Mouse (Mus musculus) kidney, postnatal 0 days (tissue): ENCODE results near the gene Gm21976. TPM values are rescaled to one million over a fixed set of nuclear protein-coding genes. Genes with fewer than 3 reads are reported as not detected.

Source experiments
- ATAC-seq: fragments of 200-750 bp; cut with Nextera tagmentation; replicated peaks from 2 replicates; pipeline ENCODE4 v1.8.0; 2017; ENCODE audit warnings: low read depth, moderate number of reproducible peaks, moderate TSS enrichment, moderate library complexity; ENCODE audit not compliant: low FRiP score
- DNase-seq: peaks from one replicate; pipeline ENCODE4 v3.0.0-alpha.2; 2016; ENCODE audit warnings: low spot score
- H3K27ac ChIP-seq: fragments of 300-500 bp; sonication (generic); 2 replicates; pipeline ENCODE4 v1.5.1; 2014; ENCODE audit warnings: mild to moderate bottlenecking
- H3K27me3 ChIP-seq: fragments of 300-500 bp; sonication (generic); 2 replicates; pipeline ENCODE4 v1.6.1; 2014; ENCODE audit warnings: low read length, mixed read lengths; ENCODE audit not compliant: insufficient read depth
- H3K36me3 ChIP-seq: fragments of 300-500 bp; sonication (generic); 2 replicates; pipeline ENCODE4 v1.6.1; 2014; ENCODE audit warnings: low read length, mixed read lengths; ENCODE audit not compliant: insufficient read depth
- H3K4me1 ChIP-seq: fragments of 300-500 bp; sonication (generic); replicated peaks from 2 replicates; pipeline ENCODE4 v1.6.1; 2014; ENCODE audit warnings: antibody characterized with exemption, low read length, mixed read lengths; ENCODE audit not compliant: insufficient read depth
- H3K4me2 ChIP-seq: fragments of 300-500 bp; sonication (generic); 2 replicates; pipeline ENCODE4 v1.6.1; 2014; ENCODE audit warnings: mild to moderate bottlenecking, low read length, moderate library complexity, mixed read lengths
- H3K4me3 ChIP-seq: fragments of 300-500 bp; sonication (generic); replicated peaks from 2 replicates; pipeline ENCODE4 v1.5.1; 2014; ENCODE audit warnings: low read depth, low read length
- H3K9ac ChIP-seq: fragments of 300-500 bp; sonication (generic); 2 replicates; pipeline ENCODE4 v1.6.1; 2014; ENCODE audit warnings: low read depth, low read length
- H3K9me3 ChIP-seq: fragments of 300-500 bp; sonication (generic); replicated peaks from 2 replicates; pipeline ENCODE4 v1.6.1; 2016; ENCODE audit warnings: low read length, inconsistent platforms, mixed read lengths
- CTCF ChIP-seq: IDR thresholded peaks from 2 replicates; pipeline ENCODE4 v1.5.1; 2016; ENCODE audit warnings: antibody characterized with exemption, low read depth, mild to moderate bottlenecking, moderate library complexity
- WGBS: fragments of 180-500 bp; shearing (Covaris S2); extraction: QIAGEN DNeasy Blood & Tissue Kit; methylation state at CpG from one replicate; pipeline ENCODE4 v1.1.7; 2014; 5-methylcytosine and 5-hydroxymethylcytosine counted together
- polyA plus RNA-seq: library from polyadenylated mRNA; unstranded; fragments of >200 nt; fragmentation: Nextera tagmentation; extraction: Ambion mirVana; gene quantifications from 2 replicates; pipeline ENCODE4 v1.2.1, GENCODE M21; 2015

Gene Gm21976
- polyA plus RNA-seq, 1 experiment from 2014 or later, result not detected

- H3K4me3 ChIP-seq, result no peak overlapping the region
- no peaks in the 10 kb centered on the region for H3K4me1 ChIP-seq
- ATAC-seq (no peak), DNase-seq (no peak)
- WGBS, result 80% methylated on average over 5 of the region's 5 CpGs
- no peak overlapping the region for H3K9ac ChIP-seq
- TF ChIP-seq CTCF, result no peak
- peaks cover 41% of the 10 kb centered on the region for H3K36me3 ChIP-seq
- H3K27me3 ChIP-seq, result no peaks in the 10 kb centered on the region
- H3K9me3 ChIP-seq, result no peaks in the 10 kb centered on the region
- no peak overlapping the region for H3K4me2 ChIP-seq
- no peak overlapping the region for H3K27ac ChIP-seq
Measured at GRCm38 (mm10) chr13:98308004-98308403, 28.3 kb downstream of the Gm21976 start.

GRCm38 (mm10) chr13:98308724-98309123, 29.0 kb downstream of the Gm21976 start:
- DNase-seq, result no peak
- peaks cover 44% of the 10 kb centered on the region for H3K36me3 ChIP-seq
- H3K27me3 ChIP-seq, result no peaks in the 10 kb centered on the region
- no peaks in the 10 kb centered on the region for H3K9me3 ChIP-seq
- no peak overlapping the region for H3K27ac ChIP-seq
- no peak for ATAC-seq
- no peak for TF ChIP-seq CTCF
- WGBS, result 77% methylated on average over 4 of the region's 4 CpGs
- no peak overlapping the region for H3K4me3 ChIP-seq
- no peak overlapping the region for H3K4me2 ChIP-seq
- H3K9ac ChIP-seq, result no peak overlapping the region
- H3K4me1 ChIP-seq, result no peaks in the 10 kb centered on the region

GRCm38 (mm10) chr13:98311597-98311996, 31.9 kb downstream of the Gm21976 start:
- ATAC-seq (no peak), DNase-seq (no peak)
- no peak overlapping the region for H3K9ac ChIP-seq
- TF ChIP-seq CTCF, result no peak
- peaks cover 7% of the 10 kb centered on the region; the same call in 1 of the 2 replicates for H3K4me1 ChIP-seq
- no peaks in the 10 kb centered on the region for H3K27me3 ChIP-seq
- 91% methylated on average over 5 of the region's 5 CpGs for WGBS
- H3K36me3 ChIP-seq, result peaks cover 44% of the 10 kb centered on the region
- no peak overlapping the region for H3K27ac ChIP-seq
- no peaks in the 10 kb centered on the region for H3K9me3 ChIP-seq
- H3K4me2 ChIP-seq, result no peak overlapping the region
- H3K4me3 ChIP-seq, result no peak overlapping the region

GRCm38 (mm10) chr13:98313631-98314030, 33.9 kb downstream of the Gm21976 start:
- ATAC-seq, result no peak
- Histone ChIP-seq H3K9me3 (no peaks in the 10 kb centered on the region), H3K4me2 (no peak overlapping the region), H3K4me1 (peaks cover 7% of the 10 kb centered on the region; the same call in 1 of the 2 replicates), H3K27ac (no peak overlapping the region), H3K9ac (no peak overlapping the region), H3K36me3 (peaks cover 40% of the 10 kb centered on the region), H3K4me3 (no peak overlapping the region), H3K27me3 (no peaks in the 10 kb centered on the region)
- 71% methylated on average over 7 of the region's 7 CpGs for WGBS
- no peak for TF ChIP-seq CTCF
- DNase-seq, result no peak

- Histone ChIP-seq H3K4me3 (peak overlapping the region; percentile 73; the same call in 1 of the 2 replicates), H3K9ac (no peak overlapping the region), H3K9me3 (no peaks in the 10 kb centered on the region), H3K36me3 (peaks cover 29% of the 10 kb centered on the region), H3K4me2 (peak overlapping the region; percentile 67), H3K27me3 (no peaks in the 10 kb centered on the region), H3K27ac (no peak overlapping the region), H3K4me1 (peaks cover 7% of the 10 kb centered on the region; the same call in 1 of the 2 replicates)
- TF ChIP-seq CTCF, result no peak
- ATAC-seq (no peak), DNase-seq (no peak)
- 35% methylated on average over 4 of the region's 4 CpGs for WGBS
Measured at GRCm38 (mm10) chr13:98315124-98315523, 35.4 kb downstream of the Gm21976 start.

- H3K27ac ChIP-seq, result peak overlapping the region; percentile 92
- H3K4me3 ChIP-seq, result peak overlapping the region; percentile 73
- H3K4me1 ChIP-seq, result peaks cover 7% of the 10 kb centered on the region; the same call in 1 of the 2 replicates
- H3K4me2 ChIP-seq, result peak overlapping the region; percentile 67
- H3K9me3 ChIP-seq, result no peaks in the 10 kb centered on the region
- no peaks in the 10 kb centered on the region for H3K27me3 ChIP-seq
- no peak for TF ChIP-seq CTCF
- DNase-seq (peak; percentile 55), ATAC-seq (no peak)
- peaks cover 20% of the 10 kb centered on the region for H3K36me3 ChIP-seq
- under 1% methylated on average over 17 of the region's 17 CpGs for WGBS
- H3K9ac ChIP-seq, result peak overlapping the region; percentile 94
Measured at GRCm38 (mm10) chr13:98316140-98316479, 36.4 kb downstream of the Gm21976 start.

GRCm38 (mm10) chr13:98316480-98317245, 37.0 kb downstream of the Gm21976 start, which contains the start of gene Btf3:
Gene Btf3, minus strand, starts transcription at chr13:98317006.
- Histone ChIP-seq H3K27ac (peak within 1 kb of the TSS; percentile 92), H3K4me2 (peak within 1 kb of the TSS; percentile 67), H3K4me1 (peaks cover 7% of the 10 kb centered on the region; the same call in 1 of the 2 replicates), H3K36me3 (peaks cover 14% of the 10 kb centered on the region), H3K27me3 (no peaks in the 10 kb centered on the region), H3K4me3 (peak within 1 kb of the TSS; percentile 73), H3K9me3 (no peaks in the 10 kb centered on the region), H3K9ac (peak within 1 kb of the TSS; percentile 94)
- DNase-seq (peak; percentile 97), ATAC-seq (peak; percentile 88)
- TF ChIP-seq CTCF, result peak; percentile 51
- WGBS, result under 1% methylated on average over 76 of the region's 90 CpGs
